Mouse (Mus musculus): ENCODE results near the gene Eral1. TPM values are rescaled to one million over a fixed set of nuclear protein-coding genes. Genes with fewer than 3 reads are reported as not detected.

Eral1 gene
- 3.7 and 7.7 TPM in 2 replicates for total RNA-seq (2015; ENCODE audit: low replicate concordance)
- total RNA-seq (2017; ENCODE audit: low replicate concordance), result 3.9 and 7.0 TPM in 2 replicates

GRCm38 (mm10) chr11:78079961-78080921, at the start of gene Eral1:
Gene Eral1 (minus strand): TSS chr11:78080383.
- peak; percentile 96 for ATAC-seq (replicated peaks; ENCODE audit: low FRiP score, poor library complexity, severe bottlenecking)

DNA sequence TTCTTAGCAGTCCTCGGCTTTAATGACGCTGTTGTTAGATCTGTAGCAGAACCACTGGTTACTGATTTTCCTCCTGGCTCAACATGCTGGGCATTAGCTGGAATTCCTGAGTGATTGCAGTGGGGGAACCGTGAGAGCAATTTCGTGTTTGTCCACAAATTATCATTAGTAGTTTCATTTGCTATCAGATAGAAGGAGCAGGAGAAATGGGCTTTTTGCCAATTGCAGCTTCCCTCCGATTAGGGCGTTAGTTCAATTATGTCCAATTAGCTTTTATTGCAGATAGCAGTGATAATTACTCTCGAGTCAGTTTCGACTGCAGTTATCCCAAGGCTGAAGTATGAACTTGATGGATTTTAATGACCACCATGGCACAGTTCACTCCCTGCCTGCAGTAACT, 49.3 kb upstream of the Eral1 start:
- no peak for ATAC-seq (replicated peaks; ENCODE audit: low FRiP score, poor library complexity, severe bottlenecking)

DNA sequence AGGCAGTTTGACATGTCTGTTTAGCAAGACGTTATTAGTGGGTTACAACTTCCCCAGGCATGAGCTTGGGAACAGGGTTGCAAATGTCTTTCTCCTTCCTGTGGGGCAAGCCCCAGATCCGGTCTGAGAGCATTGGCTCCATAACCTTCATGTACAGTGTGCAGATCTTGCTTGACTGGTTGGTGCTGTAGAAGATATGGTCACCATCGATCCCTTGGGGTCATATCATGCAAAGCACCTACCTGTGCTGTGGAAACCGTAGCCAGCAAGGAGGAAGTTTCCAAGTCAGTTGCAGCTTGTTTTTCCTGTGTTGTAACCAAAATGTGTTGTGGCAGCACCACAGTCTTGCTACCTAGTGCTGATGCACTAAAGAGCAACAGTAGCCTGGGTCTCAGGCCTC, 46.6 kb upstream of the Eral1 start:
- ATAC-seq (replicated peaks; ENCODE audit: low FRiP score, poor library complexity, severe bottlenecking), result no peak

- ATAC-seq (replicated peaks; ENCODE audit: low FRiP score, poor library complexity, severe bottlenecking), result 0 out of 2 replicates have a peak, but pooled peaks have one; percentile 42
Observed at GRCm38 (mm10) chr11:78125691-78126090, 45.5 kb upstream of the Eral1 start.

GRCm38 (mm10) chr11:78123782-78124181, 43.6 kb upstream of the Eral1 start:
- ATAC-seq (replicated peaks; ENCODE audit: low FRiP score, poor library complexity, severe bottlenecking), result no peak

GRCm38 (mm10) chr11:78122815-78123214, 42.6 kb upstream of the Eral1 start:
- ATAC-seq (replicated peaks; ENCODE audit: low FRiP score, poor library complexity, severe bottlenecking), result no peak

- no peak for ATAC-seq (replicated peaks; ENCODE audit: low FRiP score, poor library complexity, severe bottlenecking)
Observed at GRCm38 (mm10) chr11:78121176-78121575, 41.0 kb upstream of the Eral1 start.

DNA sequence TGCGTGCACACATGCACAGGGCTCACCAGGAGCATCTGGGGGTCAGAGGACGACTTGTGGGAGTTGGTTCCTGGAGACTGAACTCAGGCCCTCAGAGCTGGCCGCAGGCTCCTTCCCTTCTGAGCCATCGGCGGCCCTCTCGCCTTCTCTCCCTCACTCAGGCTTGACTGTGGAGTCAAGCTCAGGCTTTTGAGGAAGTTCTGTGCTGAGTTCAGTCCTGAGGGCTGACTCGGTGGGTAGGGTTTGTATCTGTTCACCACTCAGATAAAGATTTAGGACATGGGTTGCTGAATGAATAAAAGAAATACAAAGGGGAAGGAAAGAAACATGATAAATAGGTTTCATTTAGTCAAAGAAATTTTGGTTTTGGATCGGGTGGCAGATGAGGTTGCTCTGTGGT, 39.7 kb upstream of the Eral1 start:
- ATAC-seq (replicated peaks; ENCODE audit: low FRiP score, poor library complexity, severe bottlenecking), result no peak

GRCm38 (mm10) chr11:78118467-78118866, 38.3 kb upstream of the Eral1 start:
- no peak for ATAC-seq (replicated peaks; ENCODE audit: low FRiP score, poor library complexity, severe bottlenecking)

GRCm38 (mm10) chr11:78116146-78116410, 35.9 kb upstream of the Eral1 start:
- ATAC-seq (replicated peaks; ENCODE audit: low FRiP score, poor library complexity, severe bottlenecking), result peak; percentile 32; the same call in 1 of the 2 replicates

- peak; percentile 96 for ATAC-seq (replicated peaks; ENCODE audit: low FRiP score, poor library complexity, severe bottlenecking)
Observed at GRCm38 (mm10) chr11:78115367-78116145, 35.4 kb upstream of the Eral1 start.

DNA sequence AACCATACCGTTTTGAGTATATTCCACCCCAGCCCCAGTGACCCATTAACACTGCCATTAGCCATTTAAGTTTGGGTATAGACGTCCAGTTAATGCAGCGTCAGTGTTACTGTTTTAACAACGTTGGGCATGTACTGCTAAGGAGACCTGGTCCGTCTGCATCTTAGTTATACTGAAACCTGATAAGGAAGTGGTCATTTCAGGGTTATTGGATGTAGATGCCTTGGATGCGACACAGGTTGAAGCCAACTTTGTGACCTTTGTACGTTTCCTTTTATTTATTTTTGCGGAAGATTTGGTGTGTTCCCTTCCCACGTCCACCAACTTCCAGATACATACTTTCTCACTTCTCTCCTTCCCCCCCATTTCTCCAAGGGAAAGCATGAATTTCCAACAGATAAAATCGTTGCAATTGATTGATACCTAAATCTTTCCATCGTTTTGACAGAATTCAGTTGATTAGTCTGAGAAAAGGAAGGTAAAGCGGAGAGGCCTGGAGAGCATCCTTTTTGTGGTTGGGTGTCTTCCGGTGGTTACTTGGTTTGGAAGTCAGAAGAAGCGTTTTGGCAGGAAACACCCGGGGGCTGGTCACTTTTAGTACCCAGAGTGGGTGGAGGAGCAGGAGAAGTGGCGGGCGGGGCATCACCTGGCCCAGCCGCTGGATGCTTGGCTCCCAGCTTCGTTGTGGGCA, 34.6 kb upstream of the Eral1 start:
- ATAC-seq (replicated peaks; ENCODE audit: low FRiP score, poor library complexity, severe bottlenecking), result no peak

DNA sequence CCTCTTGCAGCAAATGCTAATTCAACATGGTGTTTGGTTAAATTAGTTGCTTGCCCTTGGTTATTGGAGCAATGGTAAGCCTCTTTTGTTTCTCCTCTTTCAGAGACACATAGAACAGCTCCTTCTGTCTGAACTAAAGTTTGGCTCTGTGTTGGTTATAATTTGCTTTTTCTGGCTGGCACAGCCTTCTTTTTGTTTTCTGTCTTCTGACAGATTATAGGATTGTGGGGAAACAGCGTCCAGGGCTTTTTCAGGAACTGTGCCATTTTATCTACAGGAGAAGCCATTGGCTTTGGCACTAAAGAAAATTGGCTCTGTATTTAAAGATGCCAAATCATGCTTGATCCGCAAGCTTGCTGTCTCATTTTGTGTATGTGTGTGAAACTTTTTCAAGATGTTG, 33.4 kb upstream of the Eral1 start:
- ATAC-seq (replicated peaks; ENCODE audit: low FRiP score, poor library complexity, severe bottlenecking), result no peak

GRCm38 (mm10) chr11:78104501-78104900, 24.3 kb upstream of the Eral1 start:
- no peak for ATAC-seq (replicated peaks; ENCODE audit: low FRiP score, poor library complexity, severe bottlenecking)

GRCm38 (mm10) chr11:78102958-78103747, 23.0 kb upstream of the Eral1 start:
- ATAC-seq (replicated peaks; ENCODE audit: low FRiP score, poor library complexity, severe bottlenecking), result peak; percentile 68

DNA sequence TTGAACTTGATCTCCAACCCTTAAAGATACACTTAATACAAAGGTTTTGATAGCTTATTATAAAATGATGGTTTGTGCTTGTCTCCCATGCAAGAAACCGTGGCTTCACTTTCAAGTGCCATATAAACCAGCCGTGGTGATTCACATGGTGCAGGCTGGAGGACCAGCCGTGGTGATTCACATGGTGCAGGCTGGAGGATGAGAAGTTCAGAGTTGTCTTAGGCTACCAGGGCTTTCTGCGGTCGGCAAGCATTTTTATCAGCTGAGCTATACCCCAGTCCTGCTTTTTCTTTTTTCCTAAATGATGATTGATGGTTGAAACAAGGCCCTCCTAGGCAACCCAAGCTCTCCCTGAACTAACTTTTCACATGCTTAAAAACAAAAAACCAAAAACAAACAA, 22.0 kb upstream of the Eral1 start:
- ATAC-seq (replicated peaks; ENCODE audit: low FRiP score, poor library complexity, severe bottlenecking), result no peak

DNA sequence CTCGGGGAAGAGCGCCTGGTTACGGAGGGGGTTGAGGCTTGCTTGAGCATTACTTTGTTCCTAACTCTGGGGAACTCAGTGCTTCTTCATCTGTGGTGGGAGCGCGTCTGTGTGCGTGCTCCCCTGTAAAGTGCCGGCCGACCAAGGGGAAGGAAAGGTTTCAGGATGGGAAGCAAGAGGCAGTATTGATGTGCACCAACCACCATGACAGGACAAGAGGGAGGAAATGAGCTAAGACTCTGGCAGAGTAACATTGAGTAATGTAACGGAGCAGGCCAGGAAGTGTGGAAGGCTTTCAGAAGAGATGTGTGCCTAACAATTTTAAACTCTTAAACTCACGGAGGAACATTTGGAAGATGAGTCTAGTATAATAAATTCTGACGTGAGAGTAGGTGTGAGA, 20.6 kb upstream of the Eral1 start:
- ATAC-seq (replicated peaks; ENCODE audit: low FRiP score, poor library complexity, severe bottlenecking), result no peak

GRCm38 (mm10) chr11:78097077-78097476, 16.9 kb upstream of the Eral1 start:
- ATAC-seq (replicated peaks; ENCODE audit: low FRiP score, poor library complexity, severe bottlenecking), result no peak

DNA sequence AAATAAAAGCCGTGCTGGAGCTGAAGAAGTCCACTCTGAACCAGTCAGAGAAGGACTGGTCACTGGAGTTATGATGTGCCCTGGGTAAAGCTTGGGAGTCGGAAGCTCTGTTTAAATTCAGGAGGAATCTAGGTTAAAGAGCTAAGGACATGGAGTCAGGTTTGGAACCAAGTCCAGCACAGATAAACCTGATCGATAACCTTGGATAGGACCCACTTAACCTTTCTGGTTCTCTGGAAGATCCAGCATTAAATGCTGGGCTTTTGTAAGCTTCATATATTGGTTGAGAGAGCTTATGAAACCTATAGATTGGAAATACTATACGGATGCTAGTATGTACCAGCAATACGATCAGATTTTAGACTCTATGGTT, 14.9 kb upstream of the Eral1 start:
- ATAC-seq (replicated peaks; ENCODE audit: low FRiP score, poor library complexity, severe bottlenecking), result no peak
